Mouse (Mus musculus): ENCODE data around the gene Btg2. TPM values are rescaled to one million over a fixed set of nuclear protein-coding genes. Genes with fewer than 3 reads are reported as not detected.

Gene Btg2
- polyA plus RNA-seq, 1 experiment from 2014 or later, result 26.3 TPM

GRCm38 (mm10) chr1:134110449-134110848 is 31.5 kb upstream of the Btg2 start:
- no peak for ATAC-seq (ENCODE audit: low FRiP score)
- H3K36me3 ChIP-seq (replicated peaks; ENCODE audit: control insufficient read depth, insufficient read depth), result no peaks in the 10 kb centered on the region
- no peak overlapping the region for H3K27ac ChIP-seq
- H3K4me2 ChIP-seq (replicated peaks), result no peak overlapping the region
- no peaks in the 10 kb centered on the region for H3K4me1 ChIP-seq (replicated peaks; ENCODE audit: control insufficient read depth, insufficient read depth, low read length)
- no peaks in the 10 kb centered on the region for H3K9me3 ChIP-seq (ENCODE audit: control insufficient read depth, low read length)
- H3K9ac ChIP-seq, result no peak overlapping the region
- 92% methylated on average over 5 of the region's 5 CpGs for WGBS
- no peak overlapping the region for H3K4me3 ChIP-seq (replicated peaks; ENCODE audit: low read length)
- no peaks in the 10 kb centered on the region for H3K27me3 ChIP-seq (ENCODE audit: control insufficient read depth, insufficient read depth, low read length)
- no peak for DNase-seq (ENCODE audit: low spot score)

GRCm38 (mm10) chr1:134110015-134110414 is 31.1 kb upstream of the Btg2 start:
- no peak overlapping the region for H3K4me2 ChIP-seq (replicated peaks)
- H3K9ac ChIP-seq, result no peak overlapping the region
- no peaks in the 10 kb centered on the region for H3K27me3 ChIP-seq (ENCODE audit: control insufficient read depth, insufficient read depth, low read length)
- no peaks in the 10 kb centered on the region for H3K9me3 ChIP-seq (ENCODE audit: control insufficient read depth, low read length)
- WGBS, result 95% methylated on average over 3 of the region's 3 CpGs
- no peak overlapping the region for H3K27ac ChIP-seq
- DNase-seq (ENCODE audit: low spot score), result no peak
- ATAC-seq (ENCODE audit: low FRiP score), result no peak
- H3K36me3 ChIP-seq (replicated peaks; ENCODE audit: control insufficient read depth, insufficient read depth), result no peaks in the 10 kb centered on the region
- no peaks in the 10 kb centered on the region for H3K4me1 ChIP-seq (replicated peaks; ENCODE audit: control insufficient read depth, insufficient read depth, low read length)
- H3K4me3 ChIP-seq (replicated peaks; ENCODE audit: low read length), result no peak overlapping the region

- Histone ChIP-seq H3K4me2 (replicated peaks) (no peak overlapping the region), H3K9ac (no peak overlapping the region), H3K27ac (no peak overlapping the region), H3K4me1 (replicated peaks; ENCODE audit: control insufficient read depth, insufficient read depth, low read length) (no peaks in the 10 kb centered on the region), H3K4me3 (replicated peaks; ENCODE audit: low read length) (no peak overlapping the region), H3K36me3 (replicated peaks; ENCODE audit: control insufficient read depth, insufficient read depth) (no peaks in the 10 kb centered on the region), H3K9me3 (ENCODE audit: control insufficient read depth, low read length) (no peaks in the 10 kb centered on the region), H3K27me3 (ENCODE audit: control insufficient read depth, insufficient read depth, low read length) (no peaks in the 10 kb centered on the region)
- no peak for DNase-seq (ENCODE audit: low spot score)
- no peak for ATAC-seq (ENCODE audit: low FRiP score)
- WGBS, result 86% methylated on average over 7 of the region's 7 CpGs
Observed at GRCm38 (mm10) chr1:134107777-134108176, 28.9 kb upstream of the Btg2 start.

DNA sequence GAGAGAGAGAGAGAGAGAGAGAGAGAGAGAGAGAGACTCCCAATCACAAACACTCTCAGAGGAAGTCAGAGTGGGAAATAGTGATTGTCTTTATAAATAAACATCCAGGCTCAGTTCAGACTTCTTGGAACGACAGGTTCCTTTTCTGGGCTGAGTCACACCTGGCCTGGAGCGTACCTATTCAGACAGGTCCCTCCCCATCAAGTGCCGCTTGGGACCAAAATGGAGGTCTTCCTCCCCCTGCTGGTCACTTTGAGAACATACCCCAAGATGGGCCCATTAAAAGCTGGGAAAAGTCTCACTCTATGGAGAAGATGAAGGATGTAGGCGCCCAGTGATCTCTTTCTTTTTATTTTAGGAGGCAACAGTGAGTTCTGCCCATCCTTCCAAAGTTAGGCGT is 27.8 kb upstream of the Btg2 start:
- Histone ChIP-seq H3K4me2 (replicated peaks) (no peak overlapping the region), H3K27ac (no peak overlapping the region), H3K4me3 (replicated peaks; ENCODE audit: low read length) (no peak overlapping the region), H3K27me3 (ENCODE audit: control insufficient read depth, insufficient read depth, low read length) (no peaks in the 10 kb centered on the region), H3K9me3 (ENCODE audit: control insufficient read depth, low read length) (no peaks in the 10 kb centered on the region), H3K9ac (no peak overlapping the region), H3K4me1 (replicated peaks; ENCODE audit: control insufficient read depth, insufficient read depth, low read length) (no peaks in the 10 kb centered on the region), H3K36me3 (replicated peaks; ENCODE audit: control insufficient read depth, insufficient read depth) (no peaks in the 10 kb centered on the region)
- no peak; the same call in 1 of the 2 replicates for ATAC-seq (ENCODE audit: low FRiP score)
- peak; percentile 72 for DNase-seq (ENCODE audit: low spot score)
- 6% methylated on average over 5 of the region's 5 CpGs for WGBS

GRCm38 (mm10) chr1:134105764-134106430 is 27.0 kb upstream of the Btg2 start:
- 61% methylated on average over 3 of the region's 3 CpGs for WGBS
- no peak overlapping the region for H3K4me2 ChIP-seq (replicated peaks)
- DNase-seq (ENCODE audit: low spot score) (no peak), ATAC-seq (ENCODE audit: low FRiP score) (no peak)
- H3K9me3 ChIP-seq (ENCODE audit: control insufficient read depth, low read length), result no peaks in the 10 kb centered on the region
- H3K36me3 ChIP-seq (replicated peaks; ENCODE audit: control insufficient read depth, insufficient read depth), result no peaks in the 10 kb centered on the region
- no peak overlapping the region for H3K4me3 ChIP-seq (replicated peaks; ENCODE audit: low read length)
- H3K9ac ChIP-seq, result no peak overlapping the region
- H3K27me3 ChIP-seq (ENCODE audit: control insufficient read depth, insufficient read depth, low read length), result no peaks in the 10 kb centered on the region
- H3K4me1 ChIP-seq (replicated peaks; ENCODE audit: control insufficient read depth, insufficient read depth, low read length), result no peaks in the 10 kb centered on the region
- no peak overlapping the region for H3K27ac ChIP-seq

GRCm38 (mm10) chr1:134105043-134105763 is 26.3 kb upstream of the Btg2 start:
- WGBS, result 73% methylated on average over 9 of the region's 11 CpGs
- 0 out of 2 replicates have a peak, but pooled peaks have one; percentile 21 for ATAC-seq (ENCODE audit: low FRiP score)
- no peak overlapping the region for H3K27ac ChIP-seq

GRCm38 (mm10) chr1:134103861-134104260 is 24.9 kb upstream of the Btg2 start:
- ATAC-seq (ENCODE audit: low FRiP score), result no peak
- no peak overlapping the region for H3K9ac ChIP-seq
- H3K27me3 ChIP-seq (ENCODE audit: control insufficient read depth, insufficient read depth, low read length), result no peaks in the 10 kb centered on the region
- DNase-seq (ENCODE audit: low spot score), result no peak
- H3K4me1 ChIP-seq (replicated peaks; ENCODE audit: control insufficient read depth, insufficient read depth, low read length), result peaks cover 6% of the 10 kb centered on the region
- H3K9me3 ChIP-seq (ENCODE audit: control insufficient read depth, low read length), result no peaks in the 10 kb centered on the region
- no peak overlapping the region for H3K27ac ChIP-seq
- 71% methylated on average over 5 of the region's 5 CpGs for WGBS
- H3K4me3 ChIP-seq (replicated peaks; ENCODE audit: low read length), result no peak overlapping the region
- no peaks in the 10 kb centered on the region for H3K36me3 ChIP-seq (replicated peaks; ENCODE audit: control insufficient read depth, insufficient read depth)
- no peak overlapping the region for H3K4me2 ChIP-seq (replicated peaks)

More at GRCm38 (mm10) chr1:134105043-134105763, 26.3 kb upstream of the Btg2 start:
- DNase-seq (ENCODE audit: low spot score), result no peak
- Histone ChIP-seq H3K4me2 (replicated peaks) (no peak overlapping the region), H3K27me3 (ENCODE audit: control insufficient read depth, insufficient read depth, low read length) (no peaks in the 10 kb centered on the region), H3K36me3 (replicated peaks; ENCODE audit: control insufficient read depth, insufficient read depth) (no peaks in the 10 kb centered on the region), H3K9me3 (ENCODE audit: control insufficient read depth, low read length) (no peaks in the 10 kb centered on the region), H3K4me1 (replicated peaks; ENCODE audit: control insufficient read depth, insufficient read depth, low read length) (no peaks in the 10 kb centered on the region), H3K4me3 (replicated peaks; ENCODE audit: low read length) (no peak overlapping the region), H3K9ac (no peak overlapping the region)

DNA sequence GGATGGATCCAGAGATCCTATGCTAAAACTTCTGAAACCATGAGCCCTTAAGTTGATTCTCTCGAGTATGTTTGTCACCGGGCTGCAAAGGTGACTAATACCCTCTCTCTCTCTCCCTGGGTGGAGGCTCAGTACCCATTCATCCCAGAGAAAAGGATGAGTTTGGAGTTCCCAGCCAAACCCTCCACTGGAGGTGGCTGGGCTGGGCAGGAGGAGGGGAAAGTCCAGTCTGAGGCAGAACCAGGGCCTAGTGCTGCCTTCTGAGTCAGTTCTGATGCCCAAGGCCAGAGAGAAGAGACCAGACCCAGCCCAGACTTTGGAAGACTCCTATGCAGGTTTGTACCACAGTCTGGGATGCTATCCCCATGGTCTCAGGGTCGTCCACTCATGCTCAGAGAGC is 22.7 kb upstream of the Btg2 start:
- no peaks in the 10 kb centered on the region for H3K9me3 ChIP-seq (ENCODE audit: control insufficient read depth, low read length)
- peaks cover 17% of the 10 kb centered on the region for H3K4me1 ChIP-seq (replicated peaks; ENCODE audit: control insufficient read depth, insufficient read depth, low read length)
- H3K4me2 ChIP-seq (replicated peaks), result no peak overlapping the region
- no peak overlapping the region for H3K27ac ChIP-seq
- no peaks in the 10 kb centered on the region for H3K36me3 ChIP-seq (replicated peaks; ENCODE audit: control insufficient read depth, insufficient read depth)
- H3K27me3 ChIP-seq (ENCODE audit: control insufficient read depth, insufficient read depth, low read length), result no peaks in the 10 kb centered on the region
- no peak for ATAC-seq (ENCODE audit: low FRiP score)
- no peak overlapping the region for H3K9ac ChIP-seq
- H3K4me3 ChIP-seq (replicated peaks; ENCODE audit: low read length), result no peak overlapping the region
- DNase-seq (ENCODE audit: low spot score), result no peak
- 73% methylated on average over 3 of the region's 3 CpGs for WGBS

GRCm38 (mm10) chr1:134100928-134101327 is 22.0 kb upstream of the Btg2 start:
- DNase-seq (ENCODE audit: low spot score) (no peak), ATAC-seq (ENCODE audit: low FRiP score) (no peak)
- Histone ChIP-seq H3K4me3 (replicated peaks; ENCODE audit: low read length) (no peak overlapping the region), H3K9me3 (ENCODE audit: control insufficient read depth, low read length) (no peaks in the 10 kb centered on the region), H3K4me2 (replicated peaks) (no peak overlapping the region), H3K36me3 (replicated peaks; ENCODE audit: control insufficient read depth, insufficient read depth) (no peaks in the 10 kb centered on the region), H3K27me3 (ENCODE audit: control insufficient read depth, insufficient read depth, low read length) (no peaks in the 10 kb centered on the region), H3K27ac (no peak overlapping the region), H3K4me1 (replicated peaks; ENCODE audit: control insufficient read depth, insufficient read depth, low read length) (peaks cover 21% of the 10 kb centered on the region), H3K9ac (no peak overlapping the region)
- 84% methylated on average over 4 of the region's 4 CpGs for WGBS

Data from hindbrain, embryonic 14.5 days (tissue).